Mouse (Mus musculus) urinary bladder, adult 2 months (tissue): ENCODE measurements at regions not wholly inside any gene's neighbourhood (a gene's known extent, or its start where the extent isn't known, plus 50 kb on each side); places are given as distances from the start of the nearest gene placed in this dataset.

Source experiments
- DNase-seq: peaks from one replicate; pipeline ENCODE4 v3.0.0; 2022; ENCODE audit warnings: low spot score

- no peak for DNase-seq
These were observed 54.0 kb upstream of the Psmd7 start for GRCm38 (mm10) chr8:107642241-107642640.

DNA sequence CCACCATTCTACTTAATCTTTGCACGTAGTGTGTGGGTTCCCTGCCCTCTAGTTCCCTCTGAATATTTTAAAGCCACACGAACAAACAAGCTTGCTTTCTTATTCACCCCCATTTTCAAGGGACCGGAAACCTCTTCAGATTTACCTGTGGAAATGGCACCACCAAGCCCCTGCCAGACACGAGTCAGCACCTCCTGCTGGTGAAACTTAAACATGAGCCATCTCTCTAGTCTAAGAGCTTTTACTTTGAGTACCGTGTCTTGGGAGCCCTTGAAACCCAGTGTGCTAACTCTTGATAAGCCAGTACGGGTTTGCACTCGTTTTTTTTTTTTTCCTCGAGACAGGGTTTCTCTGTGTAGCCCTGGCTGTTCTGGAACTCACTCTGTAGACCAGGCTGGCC is 59.7 kb upstream of the Psmd7 start:
- no peak for DNase-seq

GRCm38 (mm10) chr8:107650306-107650705 is 62.0 kb upstream of the Psmd7 start:
- DNase-seq = no peak

DNA sequence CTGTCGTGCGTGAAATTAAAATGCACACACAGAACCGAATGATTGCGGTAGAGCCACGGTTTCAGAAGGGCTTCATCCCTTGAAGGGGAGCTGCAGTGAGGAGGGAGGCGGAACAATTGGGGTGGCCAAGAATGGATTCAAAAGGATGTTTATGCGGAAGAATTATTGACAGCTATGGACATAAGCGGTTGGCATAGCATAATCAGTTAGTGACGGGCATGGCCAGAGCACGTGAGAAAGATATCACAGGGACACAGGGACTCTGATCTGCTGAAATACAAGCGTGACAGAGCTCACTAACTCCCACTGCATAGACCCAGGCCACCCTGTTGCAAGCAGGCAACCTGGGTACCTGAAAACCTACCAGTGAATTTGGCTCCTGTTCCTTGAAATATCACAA is 63.2 kb upstream of the Psmd7 start:
- DNase-seq = no peak

DNA sequence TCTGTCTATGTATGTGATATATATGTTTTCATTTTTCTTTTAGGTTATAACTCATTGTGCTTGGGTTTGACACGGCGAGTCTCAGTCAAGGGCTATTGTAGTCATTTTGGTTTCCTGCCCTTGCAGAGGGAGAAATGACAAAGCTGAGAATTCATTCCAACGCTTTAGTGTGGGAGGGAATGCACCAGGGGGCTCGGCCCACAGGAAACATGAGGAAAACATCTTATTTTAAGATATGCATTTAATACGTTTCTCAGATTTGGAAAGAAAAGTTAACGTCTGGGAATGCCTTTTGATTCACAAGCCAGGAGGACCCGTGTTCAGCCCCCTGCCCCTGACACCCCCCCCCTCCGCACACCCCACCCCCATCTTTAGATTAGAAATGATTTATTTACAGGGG is 64.0 kb upstream of the Psmd7 start:
- DNase-seq = no peak

DNA sequence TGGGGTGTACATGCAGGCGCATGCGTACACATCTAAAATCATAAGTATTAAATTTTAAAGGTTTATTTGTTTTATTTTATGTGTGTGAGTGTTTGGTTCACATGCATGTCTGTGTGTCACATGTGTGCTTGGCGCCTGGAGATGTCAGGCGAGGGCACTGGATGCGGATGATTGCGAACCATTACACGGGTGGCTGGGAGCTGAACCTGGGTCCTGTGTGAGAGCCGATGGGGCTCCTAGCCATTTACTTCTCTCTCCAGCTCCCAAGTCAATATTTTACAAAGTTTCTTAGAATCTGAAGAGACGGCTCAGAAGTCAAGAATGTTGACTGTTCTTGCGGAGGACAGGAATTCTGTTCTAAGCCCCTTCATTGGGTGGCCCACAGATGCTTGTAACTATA is 65.4 kb upstream of the Psmd7 start:
- DNase-seq = no peak

DNA sequence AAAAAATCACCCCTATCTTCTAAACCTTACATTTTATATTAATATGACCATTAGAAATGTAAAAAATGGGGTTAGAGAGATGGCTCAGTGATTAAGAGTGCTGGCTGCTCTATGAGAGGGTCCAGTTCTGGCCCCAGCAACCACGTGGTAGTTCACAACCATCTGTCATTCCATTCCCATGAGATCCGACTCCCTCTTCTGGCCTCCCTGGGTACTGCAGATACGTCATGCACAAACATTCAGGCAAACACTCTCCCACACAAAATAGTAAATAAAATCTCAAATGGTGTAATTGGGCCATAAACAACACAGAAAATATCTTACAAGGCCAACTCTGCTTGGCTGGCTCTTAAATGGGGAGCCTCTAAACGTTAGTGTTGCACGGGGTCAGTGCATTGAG is 68.4 kb upstream of the Psmd7 start:
- DNase-seq = no peak

DNA sequence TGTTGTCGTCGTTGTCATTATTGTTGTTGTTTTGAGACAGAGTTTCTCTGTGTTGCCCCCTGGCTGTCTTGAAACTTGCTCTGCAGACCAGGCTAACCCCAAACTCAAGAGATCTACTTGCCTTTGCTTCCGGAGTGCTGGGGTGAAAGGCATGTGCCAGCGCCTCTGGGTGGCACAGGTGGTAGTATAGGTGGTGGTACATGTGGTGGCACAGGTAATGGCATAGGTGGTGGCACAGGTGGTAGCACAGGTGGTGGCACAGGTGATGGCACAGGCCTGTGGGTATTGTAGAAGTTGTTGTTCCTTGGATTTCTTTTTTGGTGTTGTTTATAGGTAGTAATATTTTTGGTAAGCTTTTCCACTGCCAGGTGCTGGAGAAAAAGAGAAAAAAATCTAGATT is 69.5 kb upstream of the Psmd7 start:
- DNase-seq = no peak

DNA sequence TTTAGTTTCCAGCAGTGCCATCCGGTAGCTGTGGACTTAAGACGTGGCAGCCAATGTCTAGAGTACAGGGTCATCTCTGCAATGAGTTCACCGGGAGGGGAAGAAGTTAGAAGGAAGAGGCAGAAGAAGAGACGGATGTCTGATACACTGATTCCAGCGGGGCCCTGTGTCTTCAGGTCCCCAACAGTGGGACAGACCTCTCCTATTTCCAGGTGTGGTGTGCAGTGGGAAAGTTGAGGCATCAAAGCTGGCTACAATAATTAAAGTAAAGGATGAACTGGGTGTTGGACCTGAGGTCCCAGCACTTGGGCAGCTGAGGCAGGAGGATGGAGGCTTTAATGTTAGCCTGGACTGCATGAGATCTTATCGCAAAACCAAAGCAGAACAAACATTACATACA is 70.1 kb upstream of the Psmd7 start:
- DNase-seq = no peak

GRCm38 (mm10) chr8:107660624-107661023 is 72.4 kb upstream of the Psmd7 start:
- no peak for DNase-seq

GRCm38 (mm10) chr8:107669608-107670007 is 81.3 kb upstream of the Psmd7 start:
- no peak for DNase-seq

DNA sequence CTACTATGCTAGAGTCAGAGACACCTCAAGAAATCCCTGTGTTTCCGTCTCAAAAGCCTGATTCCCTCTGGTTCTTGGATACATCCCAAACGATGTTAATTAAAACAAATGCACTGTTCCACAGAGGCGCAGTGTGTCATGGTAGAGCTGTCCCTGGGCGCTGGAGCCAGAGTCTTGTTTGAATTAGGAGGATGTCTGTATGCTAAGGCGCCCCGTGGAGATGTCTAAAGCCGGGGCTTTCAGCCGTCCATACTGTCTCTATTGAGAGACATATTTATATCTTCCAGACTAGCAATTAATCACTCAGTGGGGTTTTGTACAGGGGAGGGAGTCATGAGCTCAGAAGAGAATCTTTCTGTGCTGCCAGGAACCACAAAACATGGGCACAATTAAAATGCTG is 83.2 kb upstream of the Psmd7 start:
- no peak for DNase-seq

- no peak for DNase-seq
These were observed 84.4 kb upstream of the Psmd7 start for GRCm38 (mm10) chr8:107672691-107673090.

DNA sequence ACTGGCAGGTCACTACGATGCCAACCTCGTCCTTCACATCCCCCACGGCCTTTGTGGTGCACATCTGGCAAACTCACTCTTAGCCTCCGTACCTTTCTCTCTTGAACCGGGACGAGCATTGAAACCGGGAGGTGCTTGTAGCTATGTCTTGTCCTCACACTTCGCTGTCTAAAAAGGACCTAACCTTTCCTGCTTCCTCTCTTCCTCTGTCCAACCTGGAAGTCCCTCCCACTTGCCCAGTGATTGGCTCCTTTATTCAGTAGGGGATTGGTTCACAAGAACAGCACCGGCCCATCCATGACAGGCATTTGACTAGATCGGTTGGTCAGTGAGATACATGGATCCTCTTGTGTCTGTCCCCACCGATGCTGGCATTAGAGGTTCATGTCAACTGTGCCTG is 93.8 kb upstream of the Psmd7 start:
- DNase-seq = no peak

DNA sequence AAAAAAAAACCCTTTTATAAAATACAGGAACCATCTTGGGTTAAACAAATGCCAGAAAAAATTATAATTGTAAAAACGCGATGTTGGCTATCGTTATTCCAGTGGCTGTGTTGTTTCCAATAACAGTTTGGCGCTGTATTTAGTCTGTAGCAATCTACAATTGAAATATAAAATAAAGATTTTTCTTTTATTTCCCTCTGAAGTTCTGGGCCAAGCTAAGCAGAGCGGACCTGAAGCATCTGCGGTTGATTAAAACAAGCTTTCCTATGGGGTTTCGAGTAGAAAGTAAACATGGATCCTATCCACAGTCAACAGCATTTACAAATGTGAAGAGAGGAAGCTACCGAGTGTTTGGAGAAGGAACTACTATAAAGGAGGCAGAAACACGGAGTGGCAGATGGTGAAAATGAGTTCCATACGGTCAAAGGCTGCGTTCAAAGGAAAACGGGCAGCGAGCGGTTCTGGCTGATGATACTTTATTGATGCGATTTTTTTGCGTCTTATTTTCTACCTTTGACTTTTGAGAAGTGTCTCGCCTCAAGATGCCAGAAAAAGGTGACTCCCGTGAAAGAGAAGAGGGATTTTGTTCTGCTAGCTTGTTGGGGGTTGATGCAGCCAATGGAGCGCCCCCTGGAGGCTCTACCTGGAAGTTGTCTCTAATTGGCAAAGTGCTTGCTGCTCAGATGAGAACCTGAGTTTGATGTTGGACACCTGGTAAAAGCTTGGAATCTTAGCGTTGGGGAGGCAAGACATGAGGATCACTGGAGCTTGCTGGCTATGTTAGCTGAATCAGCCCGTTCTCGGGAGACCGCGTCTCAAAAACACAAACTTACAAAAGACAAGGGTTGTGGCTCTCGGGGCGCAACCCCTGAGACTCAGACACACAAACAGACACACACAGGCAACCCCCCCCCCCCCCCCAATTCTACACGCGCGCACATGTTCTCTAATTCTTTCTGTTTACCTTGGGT is 96.7 kb upstream of the Psmd7 start:
- no peak for DNase-seq

GRCm38 (mm10) chr8:107686936-107687335 is 98.7 kb upstream of the Psmd7 start:
- DNase-seq = no peak

DNA sequence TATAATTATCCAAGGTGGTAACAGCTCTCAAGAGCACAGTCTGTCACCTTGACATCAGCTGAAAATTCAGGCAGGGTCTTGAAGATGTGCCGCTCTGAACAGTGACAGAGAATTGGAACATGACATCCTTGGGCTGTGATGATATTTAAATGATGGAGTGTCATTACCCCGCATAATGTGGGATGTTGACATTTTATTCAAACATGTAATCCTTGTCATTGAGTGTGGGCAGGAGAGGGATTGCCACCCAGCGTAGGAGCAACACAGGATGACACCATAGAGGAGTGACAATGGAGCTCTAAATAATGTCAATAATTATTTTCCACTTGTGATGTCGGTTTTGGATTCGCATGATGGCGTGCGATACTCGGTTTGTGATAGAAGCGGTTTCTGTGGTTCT is 99.3 kb upstream of the Psmd7 start:
- DNase-seq = no peak

DNA sequence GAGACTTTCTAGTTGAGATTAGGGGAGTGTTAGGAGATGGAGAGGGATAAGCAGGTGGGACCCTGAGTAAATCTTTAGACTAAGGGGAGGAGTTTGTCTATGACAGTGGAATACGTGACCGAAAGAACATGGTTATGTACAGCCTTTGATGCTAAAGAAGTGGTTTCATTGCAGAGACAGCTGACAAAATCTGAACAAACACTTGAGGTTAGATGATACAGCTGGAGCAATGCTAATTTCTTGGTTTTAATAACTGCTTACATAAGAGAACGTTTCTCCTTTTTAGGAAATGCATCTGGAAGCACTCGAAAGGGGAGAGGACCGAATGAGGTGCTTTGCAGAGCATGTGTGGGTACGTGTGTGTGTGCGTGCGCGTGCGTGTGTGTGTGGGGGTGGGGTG is 100.8 kb upstream of the Psmd7 start:
- no peak for DNase-seq

GRCm38 (mm10) chr8:107691251-107691650 is 103.0 kb upstream of the Psmd7 start:
- DNase-seq = no peak

DNA sequence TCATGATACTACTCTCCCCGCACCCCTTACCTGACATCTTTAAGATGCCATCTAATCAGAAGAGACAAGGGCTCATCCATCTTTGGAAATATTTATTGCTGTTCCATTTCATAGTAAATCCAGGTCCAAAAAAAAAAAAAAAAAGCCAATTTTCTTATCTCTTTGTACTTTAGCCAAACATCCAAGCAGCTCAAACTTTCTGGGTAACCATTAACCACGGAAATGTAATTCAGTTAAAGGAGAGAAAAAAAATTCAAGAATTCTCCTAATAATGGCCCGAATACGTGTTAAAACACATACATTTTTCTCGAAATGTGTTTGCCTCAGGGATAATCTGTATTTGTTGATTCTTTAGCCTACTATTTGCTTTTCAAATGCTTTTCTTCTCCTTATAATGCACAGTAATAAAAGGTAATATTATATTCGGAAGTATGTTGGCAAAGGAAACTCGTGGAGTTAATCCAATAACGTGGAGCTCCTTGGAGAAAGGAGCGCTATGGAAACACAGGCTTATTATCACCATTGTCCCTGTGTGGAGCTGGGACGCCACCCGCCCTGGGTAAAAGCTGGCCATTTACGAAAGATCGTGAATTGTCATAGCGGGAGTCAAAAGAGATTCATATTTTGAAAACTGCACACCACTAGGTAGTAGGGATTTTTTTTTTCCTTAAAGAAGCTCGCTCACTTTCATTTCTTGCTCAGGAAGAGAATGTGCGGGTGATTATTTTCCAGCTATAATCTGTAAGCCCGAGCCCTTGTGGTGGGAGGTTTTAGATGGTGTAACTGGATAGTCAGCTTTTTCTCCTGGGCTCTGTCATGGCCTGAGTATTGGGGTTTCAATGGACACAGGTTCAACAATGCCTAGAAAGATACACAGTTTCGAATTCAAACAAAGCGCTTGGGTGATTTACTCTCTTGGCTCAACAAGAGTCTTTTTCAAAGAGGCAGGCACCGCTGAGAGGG is 108.4 kb upstream of the Psmd7 start:
- DNase-seq = no peak

DNA sequence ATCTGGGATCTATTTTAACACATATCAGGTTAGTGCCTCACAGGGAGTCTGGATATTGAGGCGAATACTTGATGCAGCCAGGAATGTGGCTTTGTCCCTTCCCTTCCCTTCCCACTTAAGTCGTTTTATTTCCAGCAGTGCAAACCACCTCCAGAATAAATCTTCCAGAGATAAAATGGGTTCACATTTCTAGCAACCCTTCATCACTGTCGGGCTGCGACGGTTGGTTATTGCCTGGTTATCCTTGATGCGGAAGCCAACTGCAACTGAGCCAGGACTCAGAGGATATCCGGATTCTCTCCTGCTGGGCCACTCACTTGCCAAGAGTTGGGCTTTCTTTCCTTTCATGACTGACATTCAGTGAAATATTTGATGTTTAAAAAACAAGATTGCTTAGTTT is 111.0 kb upstream of the Psmd7 start:
- DNase-seq = no peak

- DNase-seq = no peak
These were observed 111.5 kb upstream of the Psmd7 start for GRCm38 (mm10) chr8:107699759-107700158.

- no peak for DNase-seq
These were observed 127.6 kb upstream of the Psmd7 start for GRCm38 (mm10) chr8:107715901-107716300.
